Mouse (Mus musculus) embryonic facial prominence, embryonic 14.5 days (tissue): ENCODE results near the gene Dlg2. TPM values are rescaled to one million over a fixed set of nuclear protein-coding genes. Genes with fewer than 3 reads are reported as not detected.

Experiments
- ATAC-seq: fragments of 200-750 bp; cut with Nextera tagmentation; 2 replicates; pipeline ENCODE4 v1.8.0; 2017; ENCODE audit warnings: low read depth, moderate number of reproducible peaks, moderate TSS enrichment
- DNase-seq: peaks from one replicate; pipeline ENCODE4 v3.0.0-alpha.2; 2015; ENCODE audit warnings: low spot score
- H3K27ac ChIP-seq: fragments of 300-500 bp; sonication (generic); replicated peaks from 2 replicates; pipeline ENCODE4 v1.5.1; 2014; ENCODE audit warnings: low read depth, mild to moderate bottlenecking, low read length, moderate library complexity
- H3K27me3 ChIP-seq: fragments of 300-500 bp; sonication (generic); replicated peaks from 2 replicates; pipeline ENCODE4 v1.6.1; 2014; ENCODE audit warnings: low read length; ENCODE audit not compliant: control insufficient read depth, insufficient read depth
- H3K36me3 ChIP-seq: fragments of 300-500 bp; sonication (generic); 2 replicates; pipeline ENCODE4 v1.6.1; 2014; ENCODE audit warnings: low read length, mixed read lengths; ENCODE audit not compliant: control insufficient read depth, insufficient read depth
- H3K4me1 ChIP-seq: fragments of 300-500 bp; sonication (generic); 2 replicates; pipeline ENCODE4 v1.6.1; 2014; ENCODE audit warnings: antibody characterized with exemption, low read length; ENCODE audit not compliant: control insufficient read depth, insufficient read depth
- H3K4me2 ChIP-seq: fragments of 300-500 bp; sonication (generic); 2 replicates; pipeline ENCODE4 v1.6.1; 2014; ENCODE audit warnings: low read depth, mild to moderate bottlenecking, low read length, moderate library complexity, mixed read lengths
- H3K4me3 ChIP-seq: fragments of 300-500 bp; sonication (generic); 2 replicates; pipeline ENCODE4 v1.5.1; 2014; ENCODE audit warnings: low read depth, mild to moderate bottlenecking, low read length
- H3K9ac ChIP-seq: fragments of 300-500 bp; sonication (generic); 2 replicates; pipeline ENCODE4 v1.6.1; 2014; ENCODE audit warnings: low read depth, mild to moderate bottlenecking, low read length, moderate library complexity, mixed read lengths
- H3K9me3 ChIP-seq: fragments of 300-500 bp; sonication (generic); 2 replicates; pipeline ENCODE4 v1.6.1; 2016; ENCODE audit warnings: low read length; ENCODE audit not compliant: control insufficient read depth
- WGBS: fragments of 180-500 bp; shearing (Covaris S2); extraction: QIAGEN DNeasy Blood & Tissue Kit; methylation state at CpG from one replicate; pipeline ENCODE4 v1.1.7; 2014; 5-methylcytosine and 5-hydroxymethylcytosine counted together
- polyA plus RNA-seq: library from polyadenylated mRNA; unstranded; fragments of >200 nt; fragmentation: Nextera tagmentation; extraction: Ambion mirVana; gene quantifications from 2 replicates; pipeline ENCODE4 v1.2.1, GENCODE M21; 2014

Dlg2 gene
- polyA plus RNA-seq, 1 experiment from 2014 or later, result 5.1 TPM

GRCm38 (mm10) chr7:91214921-91215320, 738.4 kb downstream of the Dlg2 start:
- H3K36me3 ChIP-seq, result no peaks in the 10 kb centered on the region
- 72% methylated on average over 1 of the region's 1 CpGs for WGBS
- H3K4me2 ChIP-seq, result no peak overlapping the region

GRCm38 (mm10) chr7:91218321-91218987, 742.0 kb downstream of the Dlg2 start:
- DNase-seq (peak; percentile 20), ATAC-seq (no peak)
- Histone ChIP-seq H3K4me2 (no peak overlapping the region), H3K9ac (no peak overlapping the region), H3K27ac (no peak overlapping the region), H3K4me1 (no peaks in the 10 kb centered on the region), H3K36me3 (no peaks in the 10 kb centered on the region), H3K4me3 (no peak overlapping the region), H3K9me3 (no peaks in the 10 kb centered on the region), H3K27me3 (no peaks in the 10 kb centered on the region)
- 52% methylated on average over 7 of the region's 7 CpGs for WGBS

More at GRCm38 (mm10) chr7:91214921-91215320, 738.4 kb downstream of the Dlg2 start:
- no peak for ATAC-seq
- Histone ChIP-seq H3K27me3 (no peaks in the 10 kb centered on the region), H3K27ac (no peak overlapping the region), H3K9me3 (no peaks in the 10 kb centered on the region), H3K4me3 (no peak overlapping the region), H3K9ac (no peak overlapping the region), H3K4me1 (no peaks in the 10 kb centered on the region)
- peak; percentile 3 for DNase-seq

GRCm38 (mm10) chr7:91226442-91226841, 750.0 kb downstream of the Dlg2 start:
- H3K9ac ChIP-seq, result no peak overlapping the region
- H3K4me1 ChIP-seq, result no peaks in the 10 kb centered on the region
- under 1% methylated on average over 5 of the region's 5 CpGs for WGBS
- no peak overlapping the region for H3K27ac ChIP-seq
- H3K36me3 ChIP-seq, result no peaks in the 10 kb centered on the region
- no peaks in the 10 kb centered on the region for H3K27me3 ChIP-seq
- no peak overlapping the region for H3K4me3 ChIP-seq
- H3K4me2 ChIP-seq, result no peak overlapping the region; the same call in 1 of the 2 replicates
- ATAC-seq (peak; percentile 67; the same call in 1 of the 2 replicates), DNase-seq (peak; percentile 81)
- H3K9me3 ChIP-seq, result no peaks in the 10 kb centered on the region

- Histone ChIP-seq H3K36me3 (no peaks in the 10 kb centered on the region), H3K4me3 (no peak overlapping the region), H3K4me2 (no peak overlapping the region), H3K27ac (no peak overlapping the region), H3K27me3 (no peaks in the 10 kb centered on the region), H3K9ac (no peak overlapping the region), H3K4me1 (no peaks in the 10 kb centered on the region), H3K9me3 (no peaks in the 10 kb centered on the region)
- WGBS, result 85% methylated on average over 4 of the region's 4 CpGs
- DNase-seq (no peak), ATAC-seq (no peak)
Observed at GRCm38 (mm10) chr7:91241718-91242117, 765.2 kb downstream of the Dlg2 start.

- Histone ChIP-seq H3K9ac (no peak overlapping the region), H3K4me1 (peaks cover 11% of the 10 kb centered on the region), H3K4me3 (peak overlapping the region; percentile 36; the same call in 1 of the 2 replicates), H3K36me3 (no peaks in the 10 kb centered on the region), H3K4me2 (peak overlapping the region; percentile 67), H3K27me3 (peaks cover 8% of the 10 kb centered on the region; the same call in 1 of the 2 replicates), H3K27ac (no peak overlapping the region), H3K9me3 (no peaks in the 10 kb centered on the region)
- ATAC-seq (no peak), DNase-seq (no peak)
- 1% methylated on average over 5 of the region's 5 CpGs for WGBS
Observed at GRCm38 (mm10) chr7:91261672-91262030, 785.2 kb downstream of the Dlg2 start.

GRCm38 (mm10) chr7:91262031-91262951, 785.8 kb downstream of the Dlg2 start:
- H3K9me3 ChIP-seq, result no peaks in the 10 kb centered on the region
- H3K27ac ChIP-seq, result no peak overlapping the region
- ATAC-seq, result peak; percentile 68; the same call in 1 of the 2 replicates
- H3K4me2 ChIP-seq, result peak overlapping the region; percentile 67
- peak overlapping the region; percentile 36 for H3K4me3 ChIP-seq
- peaks cover 8% of the 10 kb centered on the region; the same call in 1 of the 2 replicates for H3K27me3 ChIP-seq
- peaks cover 11% of the 10 kb centered on the region for H3K4me1 ChIP-seq
- WGBS, result under 1% methylated on average over 34 of the region's 34 CpGs
- H3K36me3 ChIP-seq, result no peaks in the 10 kb centered on the region
- H3K9ac ChIP-seq, result 0 out of 2 replicates have a peak overlapping the region, but pooled peaks have one; percentile 31
- DNase-seq, result peak; percentile 14

GRCm38 (mm10) chr7:91262998-91263397, 786.5 kb downstream of the Dlg2 start:
- DNase-seq (no peak), ATAC-seq (no peak)
- Histone ChIP-seq H3K36me3 (no peaks in the 10 kb centered on the region), H3K27ac (no peak overlapping the region), H3K9me3 (no peaks in the 10 kb centered on the region), H3K9ac (0 out of 2 replicates have a peak overlapping the region, but pooled peaks have one; percentile 31), H3K4me2 (peak overlapping the region; percentile 67), H3K4me1 (peaks cover 11% of the 10 kb centered on the region), H3K4me3 (peak overlapping the region; percentile 36), H3K27me3 (peaks cover 8% of the 10 kb centered on the region; the same call in 1 of the 2 replicates)
- WGBS, result 8% methylated on average over 9 of the region's 9 CpGs

- Histone ChIP-seq H3K36me3 (no peaks in the 10 kb centered on the region), H3K4me1 (peaks cover 2% of the 10 kb centered on the region; the same call in 1 of the 2 replicates), H3K27me3 (peaks cover 8% of the 10 kb centered on the region; the same call in 1 of the 2 replicates), H3K27ac (no peak overlapping the region), H3K4me3 (no peak overlapping the region), H3K4me2 (no peak overlapping the region), H3K9me3 (no peaks in the 10 kb centered on the region), H3K9ac (no peak overlapping the region)
- ATAC-seq (no peak), DNase-seq (peak; percentile 68)
- 28% methylated on average over 1 of the region's 1 CpGs for WGBS
Observed at GRCm38 (mm10) chr7:91267764-91268163, 791.3 kb downstream of the Dlg2 start.
